Mouse (Mus musculus) gastrocnemius, adult 8-10 months (tissue): ENCODE data around the gene Sec22a. TPM values are rescaled to one million over a fixed set of nuclear protein-coding genes. Genes with fewer than 3 reads are reported as not detected.
A peak's percentile ranks its signal among the peaks of the same experiment; 100 is the strongest.

ENCODE experiments used
- DNase-seq, 2 experiments: peaks; one replicate each; pipeline ENCODE4 v3.0.0; 2022; ENCODE audit warnings: low spot score in 2 of 2
- total RNA-seq, 4 experiments: library from RNA; stranded (reverse); gene quantifications; 2 replicates each; pipeline ENCODE4 v1.2.4; 2022

Sec22a gene
- total RNA-seq, 4 experiments from 2014 or later: 4.0 to 7.1 (median 5.6) TPM

- DNase-seq: no peak
Measured at GRCm38 (mm10) chr16:35311586-35311985, 52.1 kb downstream of the Sec22a start.

GRCm38 (mm10) chr16:35310551-35311110 is 53.1 kb downstream of the Sec22a start:
- DNase-seq: no peak

GRCm38 (mm10) chr16:35309634-35310033 is 54.1 kb downstream of the Sec22a start:
- DNase-seq: no peak

- no peak for DNase-seq
Measured at GRCm38 (mm10) chr16:35308486-35309143, 55.1 kb downstream of the Sec22a start.

GRCm38 (mm10) chr16:35308016-35308415 is 55.7 kb downstream of the Sec22a start:
- DNase-seq: no peak

GRCm38 (mm10) chr16:35307331-35307730 is 56.4 kb downstream of the Sec22a start:
- DNase-seq: no peak

GRCm38 (mm10) chr16:35306631-35307030 is 57.1 kb downstream of the Sec22a start:
- DNase-seq: no peak

- DNase-seq: no peak
Measured at GRCm38 (mm10) chr16:35305226-35305625, 58.5 kb downstream of the Sec22a start.

GRCm38 (mm10) chr16:35304416-35304815 is 59.3 kb downstream of the Sec22a start:
- no peak for DNase-seq

GRCm38 (mm10) chr16:35303721-35304120 is 60.0 kb downstream of the Sec22a start:
- DNase-seq: no peak

GRCm38 (mm10) chr16:35302441-35303280 is 61.1 kb downstream of the Sec22a start:
- no peak for DNase-seq

GRCm38 (mm10) chr16:35300156-35300555 is 63.6 kb downstream of the Sec22a start:
- DNase-seq: no peak

GRCm38 (mm10) chr16:35297786-35298185 is 65.9 kb downstream of the Sec22a start:
- no peak for DNase-seq

GRCm38 (mm10) chr16:35287244-35287643 is 76.5 kb downstream of the Sec22a start:
- no peak for DNase-seq

- DNase-seq: no peak
Measured at GRCm38 (mm10) chr16:35285821-35286220, 77.9 kb downstream of the Sec22a start.

GRCm38 (mm10) chr16:35282456-35282855 is 81.3 kb downstream of the Sec22a start:
- no peak for DNase-seq

- DNase-seq: no peak
Measured at GRCm38 (mm10) chr16:35278166-35278565, 85.6 kb downstream of the Sec22a start.

- no peak for DNase-seq
Measured at GRCm38 (mm10) chr16:35272417-35272816, 91.3 kb downstream of the Sec22a start.

- DNase-seq: no peak
Measured at GRCm38 (mm10) chr16:35271572-35271971, 92.1 kb downstream of the Sec22a start.

- DNase-seq: no peak
Measured at GRCm38 (mm10) chr16:35270945-35271344, 92.8 kb downstream of the Sec22a start.

- DNase-seq: peak; percentile 66 to 70
Measured at GRCm38 (mm10) chr16:35270353-35270934, 93.3 kb downstream of the Sec22a start.
